Mouse (Mus musculus): ENCODE data around the gene Tubb2b.

Gene Tubb2b

DNA sequence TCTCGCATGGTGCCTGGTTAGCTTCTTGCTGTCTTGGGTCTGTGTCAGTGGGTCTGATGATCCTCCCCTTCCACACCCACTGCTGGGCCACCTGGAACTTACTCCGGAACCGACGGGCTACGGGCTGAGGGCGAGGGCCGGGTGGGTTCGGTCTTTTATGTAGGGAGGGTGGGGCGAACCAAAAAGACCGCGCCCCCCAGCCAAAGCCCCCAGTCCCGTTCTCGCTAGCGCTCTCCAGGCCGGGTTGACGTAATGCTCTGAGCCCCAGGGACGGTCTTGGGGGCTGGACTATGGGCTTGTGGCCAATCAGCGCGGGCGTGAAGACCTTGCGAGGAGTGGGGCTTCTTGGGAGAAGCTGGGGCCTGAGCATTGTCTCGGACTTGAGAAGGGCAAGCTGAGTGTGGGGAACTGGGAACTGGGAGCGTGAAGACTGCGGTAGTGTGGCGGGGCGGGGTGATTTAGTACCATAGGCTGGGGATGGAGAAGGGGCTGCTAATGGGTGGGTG lies at the start of gene Tubb2b:
Tubb2b (minus strand) TSS at position 241 of the 506 bp plus-strand sequence.
- DNase-seq (ENCODE audit: low read depth, low spot score) = peak; percentile 33

DNA sequence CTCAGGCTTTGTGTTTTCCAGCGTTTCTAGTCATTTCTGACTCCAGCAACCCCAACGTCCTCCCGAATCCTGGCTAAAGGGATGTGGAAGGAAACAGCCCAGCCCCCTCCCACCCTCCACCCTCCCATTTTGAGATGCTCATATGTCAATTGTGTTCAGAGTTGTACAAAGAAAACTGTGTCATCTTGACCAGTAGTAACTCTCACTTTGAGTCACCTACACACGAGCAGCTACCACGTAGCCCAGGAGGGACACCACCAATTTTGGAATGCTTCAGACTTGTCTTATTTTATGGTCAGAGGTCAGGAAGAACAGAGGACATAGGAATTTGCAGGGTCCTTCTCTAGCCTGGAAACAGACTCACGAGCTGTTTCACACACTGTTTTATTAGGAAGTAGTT lies 43.8 kb upstream of the Tubb2b start:
- no peak for DNase-seq (ENCODE audit: low read depth, low spot score)

DNA sequence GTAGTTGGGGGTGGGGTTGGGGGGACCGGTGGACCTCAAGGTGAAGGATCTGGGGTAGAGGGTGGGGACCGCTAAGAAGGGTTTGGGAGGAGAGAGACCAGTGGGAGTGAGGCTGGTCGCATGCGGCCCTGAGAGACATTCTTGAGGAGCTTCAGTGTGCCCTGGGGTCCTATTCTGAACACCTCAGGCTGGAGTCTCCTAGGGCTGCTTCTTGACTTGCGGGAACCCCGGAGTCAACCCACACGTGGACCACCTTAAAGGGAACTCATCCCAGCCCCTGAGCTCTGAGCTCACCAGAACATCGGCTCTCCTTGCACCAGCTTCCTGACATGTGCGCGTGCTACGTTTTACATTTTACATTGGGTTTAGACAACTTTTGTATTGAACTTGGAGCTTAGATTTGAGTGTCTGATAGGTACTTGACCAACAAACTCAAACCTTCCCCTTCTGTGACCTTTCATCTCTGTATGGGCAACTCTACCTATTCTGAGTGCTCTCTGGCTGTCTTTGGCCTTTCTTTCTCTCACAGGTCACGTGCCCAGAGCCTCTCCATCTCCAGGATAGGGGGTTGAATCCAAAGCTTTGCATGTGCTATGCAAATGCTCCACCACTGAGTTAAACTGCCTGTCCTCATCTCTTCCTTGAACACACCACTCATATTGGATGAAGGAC lies 33.2 kb upstream of the Tubb2b start:
- peak; percentile 32 for DNase-seq (ENCODE audit: low read depth, low spot score)

DNA sequence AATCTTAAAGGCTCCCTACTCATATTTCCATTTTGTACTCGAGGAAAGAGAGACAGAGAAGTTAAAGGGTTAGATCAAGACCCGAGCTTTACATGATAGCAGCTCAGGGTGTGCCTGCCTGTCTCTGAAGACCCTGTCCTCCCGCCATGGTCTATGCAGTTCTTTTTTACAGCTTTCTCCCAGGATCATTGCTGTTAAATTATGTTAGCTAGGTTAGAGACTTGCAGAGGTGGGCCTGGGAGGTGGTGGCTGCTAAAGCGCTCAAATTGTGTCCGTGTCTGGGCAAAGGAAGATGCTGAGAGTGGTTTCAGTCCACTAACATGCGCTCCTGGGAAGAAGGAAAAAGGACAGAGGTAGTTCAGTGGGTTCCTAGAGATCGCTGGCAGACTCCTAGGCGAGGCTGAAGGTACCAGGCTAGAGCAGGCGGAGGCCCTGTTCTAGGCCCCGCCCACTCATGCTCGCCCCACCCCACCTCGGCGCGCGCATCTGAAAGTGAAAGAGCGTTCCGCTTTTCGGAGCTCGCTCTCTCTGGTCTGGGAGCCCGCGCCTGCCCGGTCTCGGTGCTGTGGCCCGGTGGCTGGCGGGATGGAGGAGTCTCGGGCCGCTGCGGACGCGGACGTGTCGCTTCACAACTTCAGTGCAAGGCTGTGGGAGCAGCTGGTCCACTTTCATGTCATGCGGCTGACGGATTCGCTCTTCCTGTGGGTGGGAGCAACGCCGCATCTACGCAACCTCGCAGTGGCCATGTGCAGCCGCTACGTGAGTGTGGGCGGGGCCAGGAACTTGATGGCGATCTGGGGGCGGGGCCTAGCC lies 32.4 kb upstream of the Tubb2b start, which contains the start of gene Psmg4:
Psmg4 (plus strand) TSS at position 474 of the 813 bp plus-strand sequence.
- DNase-seq (ENCODE audit: low read depth, low spot score) = peak; percentile 90

DNA sequence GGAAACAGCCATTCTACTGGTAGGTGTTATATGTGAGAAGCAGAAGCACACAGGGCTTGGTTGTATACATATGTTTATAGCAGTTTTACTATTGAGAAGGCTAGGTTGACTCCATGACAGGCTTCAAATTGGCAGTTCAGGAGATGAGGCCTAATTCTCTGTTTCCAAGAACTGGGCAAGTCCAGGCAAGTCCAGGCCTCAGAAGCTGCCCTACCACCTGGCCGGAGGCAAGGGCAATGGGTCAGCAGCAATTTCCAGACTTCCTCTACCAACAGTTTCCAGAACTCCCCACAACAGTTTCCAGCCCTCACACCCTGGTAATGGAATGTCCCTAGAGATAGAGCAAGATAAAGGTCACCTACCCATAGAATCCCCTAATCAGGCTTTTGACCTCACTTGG lies 29.7 kb upstream of the Tubb2b start:
- DNase-seq (ENCODE audit: low read depth, low spot score) = no peak

DNA sequence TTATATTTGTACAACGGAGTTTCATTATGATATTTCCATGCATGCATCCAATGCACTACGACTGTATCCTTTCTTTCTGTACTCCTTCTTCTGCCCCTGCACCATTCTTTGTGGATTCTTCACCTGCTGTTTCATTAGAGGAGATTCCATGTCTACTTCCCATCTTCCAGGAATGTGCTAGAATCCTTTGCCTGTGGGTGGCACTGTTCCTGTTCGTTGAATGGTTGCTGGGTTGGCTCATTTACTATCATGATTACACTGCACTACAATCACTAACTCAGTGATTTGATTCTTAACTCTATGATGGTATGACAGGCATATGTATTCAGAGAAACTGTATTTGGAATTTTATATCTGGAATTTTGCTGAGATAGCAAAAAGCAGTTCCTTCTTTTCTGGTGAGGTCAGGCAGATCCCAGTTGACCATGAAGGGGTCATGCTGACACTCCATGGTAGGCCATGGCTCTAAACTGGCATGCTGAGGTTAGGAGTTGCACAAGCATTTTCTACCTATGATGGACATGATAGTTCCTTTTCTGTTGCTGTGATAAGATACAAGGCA lies 27.4 kb upstream of the Tubb2b start:
- no peak for DNase-seq (ENCODE audit: low read depth, low spot score)

DNA sequence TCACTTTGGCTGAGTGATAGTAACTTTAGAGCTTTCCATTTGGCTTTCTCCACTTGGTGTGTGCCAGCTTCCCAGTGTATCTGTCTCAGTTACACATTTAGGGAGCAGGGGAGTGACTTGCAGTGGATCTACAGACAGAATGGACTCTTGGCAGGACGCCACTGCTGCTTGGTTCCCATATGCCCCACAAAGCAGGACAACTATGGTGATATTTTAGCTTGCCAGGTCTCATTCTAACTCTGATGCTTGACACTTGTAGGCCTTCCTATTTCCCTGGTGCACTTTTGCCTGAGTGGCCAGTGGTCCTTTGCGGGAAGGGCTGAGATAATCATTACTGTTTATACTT lies 26.5 kb upstream of the Tubb2b start:
- no peak for DNase-seq (ENCODE audit: low read depth, low spot score)

DNA sequence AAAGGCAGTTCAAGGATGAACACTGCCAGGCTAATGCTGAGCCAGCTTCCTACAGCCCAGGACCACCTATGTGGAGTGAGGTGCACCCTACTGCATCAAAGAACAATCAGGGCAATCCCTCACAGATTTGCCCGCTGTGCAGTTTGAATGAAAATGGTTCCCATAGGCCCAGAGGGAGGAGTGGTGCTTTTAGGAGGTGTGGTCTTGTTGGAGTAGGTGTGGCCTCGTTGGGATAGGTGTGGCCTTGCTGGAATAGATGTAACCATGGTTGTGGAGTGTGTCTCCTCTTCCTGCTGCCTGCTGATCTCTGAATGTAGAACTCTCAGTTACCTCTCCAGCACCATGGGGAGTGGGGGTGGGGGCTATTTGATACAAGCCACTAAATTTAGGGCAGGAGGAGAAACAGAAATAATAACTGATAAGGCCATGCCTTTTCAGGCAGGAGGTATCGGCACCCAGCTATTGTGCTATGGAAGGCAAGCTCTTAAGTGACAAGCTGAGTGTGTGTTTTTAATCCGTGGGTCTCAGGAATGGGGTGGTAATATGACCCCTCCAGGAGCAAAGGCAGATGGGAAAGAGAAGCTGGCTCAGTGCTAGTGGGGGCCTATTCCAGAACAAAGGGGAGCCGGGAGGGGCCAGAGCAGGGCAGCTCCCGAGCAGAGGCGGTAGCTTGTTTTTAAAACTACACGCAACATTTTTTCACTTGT lies 26.0 kb upstream of the Tubb2b start:
- DNase-seq (ENCODE audit: low read depth, low spot score) = peak; percentile 46

DNA sequence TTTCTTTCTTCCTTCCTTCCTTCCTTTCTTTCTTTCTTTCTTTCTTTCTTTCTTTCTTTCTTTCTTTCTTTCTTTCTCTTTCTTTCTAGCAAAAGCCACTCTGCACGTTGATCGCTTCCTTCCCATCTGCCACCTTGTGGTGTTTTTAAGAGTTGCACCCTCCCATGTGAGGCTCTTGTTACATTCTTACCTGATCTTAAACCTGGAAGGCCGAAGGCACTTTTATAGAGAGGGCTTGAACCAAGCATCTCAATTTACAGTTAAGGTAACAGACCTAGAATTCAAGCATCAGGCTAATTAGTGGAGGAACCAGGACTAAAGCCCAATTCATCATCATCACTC lies 24.6 kb upstream of the Tubb2b start:
- DNase-seq (ENCODE audit: low read depth, low spot score) = peak; percentile 88

DNA sequence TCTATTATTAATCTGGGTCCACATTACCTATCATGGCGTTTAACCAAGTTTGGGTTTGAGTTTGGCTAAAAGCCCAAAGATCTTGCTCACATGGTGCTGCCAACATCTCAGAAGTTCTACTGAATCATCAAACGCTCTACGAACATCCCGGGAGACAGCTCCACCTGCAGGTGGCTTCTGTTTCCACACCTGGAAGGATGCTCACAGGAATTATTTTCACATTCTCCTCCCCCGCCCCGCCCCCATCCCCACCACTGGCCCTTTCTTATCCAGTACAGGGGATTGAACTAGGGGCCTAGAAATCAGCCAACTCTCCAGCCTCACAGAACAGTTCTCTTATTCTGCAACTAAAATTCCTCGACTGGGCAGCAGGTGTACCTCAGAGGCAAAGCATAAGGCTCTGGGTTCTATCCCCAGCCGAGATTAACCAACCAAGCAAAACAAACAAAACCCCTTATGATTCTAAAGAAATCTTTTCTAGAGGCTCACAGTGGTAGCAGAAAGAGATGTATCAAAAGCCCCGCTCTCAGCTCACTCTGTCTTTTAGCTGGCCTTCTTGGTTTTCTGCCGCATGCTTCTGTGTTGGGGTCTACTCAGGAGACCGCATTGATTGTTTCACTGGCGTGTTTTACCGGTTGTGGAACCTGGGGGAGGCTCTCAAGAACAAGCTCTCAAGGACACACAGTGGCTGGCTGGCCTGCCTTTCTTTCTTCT lies 24.1 kb upstream of the Tubb2b start:
- peak; percentile 89 for DNase-seq (ENCODE audit: low read depth, low spot score)

DNA sequence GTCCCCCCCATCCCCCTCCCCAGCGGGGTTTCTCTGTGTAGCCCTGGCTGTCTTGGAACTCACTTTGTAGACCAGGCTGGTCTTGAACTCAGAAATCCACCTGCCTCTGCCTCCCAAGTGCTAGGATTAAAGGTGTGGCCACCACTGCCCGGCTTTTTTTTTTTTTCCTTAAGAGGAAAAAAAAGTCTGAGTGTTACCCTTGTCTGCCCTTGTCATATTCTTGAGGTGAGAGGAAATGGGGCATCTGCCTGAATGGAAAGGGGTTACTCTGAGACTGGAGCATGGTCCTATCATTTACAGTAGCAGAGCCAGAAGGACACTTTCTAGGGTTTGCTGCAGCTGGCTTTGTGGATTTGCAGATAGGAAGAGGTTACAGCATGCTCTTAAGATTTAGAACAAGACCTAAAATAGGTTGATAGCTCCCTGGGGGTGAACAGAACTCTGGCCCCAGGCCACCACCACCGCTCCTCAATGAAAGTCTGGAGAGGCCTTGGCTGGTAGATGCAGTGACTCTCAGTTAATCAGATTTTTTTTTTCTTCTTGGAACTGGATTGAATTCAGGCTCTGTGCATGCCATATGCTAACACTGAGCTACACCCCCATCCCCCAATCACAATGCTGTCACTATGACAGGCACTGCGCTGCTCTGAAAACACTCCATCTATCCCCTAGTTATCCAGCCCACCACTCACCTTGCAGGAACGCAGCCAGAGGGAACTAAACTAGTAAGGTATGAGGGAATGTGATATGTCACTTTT lies 23.2 kb upstream of the Tubb2b start:
- DNase-seq (ENCODE audit: low read depth, low spot score) = peak; percentile 30

DNA sequence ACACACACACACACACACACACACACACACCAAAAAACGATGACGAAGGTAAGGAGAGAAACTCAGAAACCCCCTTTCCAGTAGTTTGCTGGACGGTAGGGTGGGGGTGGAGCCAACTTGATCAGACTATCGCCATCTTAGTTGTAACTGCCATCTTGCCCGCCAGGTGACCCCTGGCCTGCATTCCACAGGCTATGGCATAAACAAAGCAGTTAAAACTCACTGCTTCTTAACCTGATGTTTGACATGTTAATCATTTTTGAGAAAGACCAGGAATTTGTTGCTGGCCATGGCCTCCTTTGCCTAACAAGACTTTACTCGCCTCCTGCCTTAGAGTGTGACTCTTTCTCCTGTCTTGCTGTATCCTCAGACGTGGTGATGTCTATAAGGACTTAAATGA lies 22.4 kb upstream of the Tubb2b start:
- DNase-seq (ENCODE audit: low read depth, low spot score) = no peak

DNA sequence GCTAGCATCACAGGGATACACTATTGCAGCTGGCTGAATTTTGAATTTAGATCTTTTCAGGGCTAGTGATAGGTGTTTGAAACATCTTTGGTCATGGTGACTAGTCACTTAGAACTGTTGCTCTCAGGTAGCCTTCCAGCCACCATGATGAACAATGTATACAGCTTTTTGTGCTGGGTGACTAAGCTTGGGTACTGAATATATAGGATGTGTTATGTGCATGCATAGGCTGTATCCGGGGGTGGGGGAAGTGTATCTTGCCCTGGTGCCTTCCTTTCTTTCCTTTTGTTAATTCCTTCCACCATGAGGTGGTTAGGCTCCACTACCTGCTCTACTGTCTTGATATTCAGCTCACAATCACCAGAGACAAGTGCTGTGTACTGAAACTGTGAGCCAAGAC lies 21.2 kb upstream of the Tubb2b start:
- no peak for DNase-seq (ENCODE audit: low read depth, low spot score)

DNA sequence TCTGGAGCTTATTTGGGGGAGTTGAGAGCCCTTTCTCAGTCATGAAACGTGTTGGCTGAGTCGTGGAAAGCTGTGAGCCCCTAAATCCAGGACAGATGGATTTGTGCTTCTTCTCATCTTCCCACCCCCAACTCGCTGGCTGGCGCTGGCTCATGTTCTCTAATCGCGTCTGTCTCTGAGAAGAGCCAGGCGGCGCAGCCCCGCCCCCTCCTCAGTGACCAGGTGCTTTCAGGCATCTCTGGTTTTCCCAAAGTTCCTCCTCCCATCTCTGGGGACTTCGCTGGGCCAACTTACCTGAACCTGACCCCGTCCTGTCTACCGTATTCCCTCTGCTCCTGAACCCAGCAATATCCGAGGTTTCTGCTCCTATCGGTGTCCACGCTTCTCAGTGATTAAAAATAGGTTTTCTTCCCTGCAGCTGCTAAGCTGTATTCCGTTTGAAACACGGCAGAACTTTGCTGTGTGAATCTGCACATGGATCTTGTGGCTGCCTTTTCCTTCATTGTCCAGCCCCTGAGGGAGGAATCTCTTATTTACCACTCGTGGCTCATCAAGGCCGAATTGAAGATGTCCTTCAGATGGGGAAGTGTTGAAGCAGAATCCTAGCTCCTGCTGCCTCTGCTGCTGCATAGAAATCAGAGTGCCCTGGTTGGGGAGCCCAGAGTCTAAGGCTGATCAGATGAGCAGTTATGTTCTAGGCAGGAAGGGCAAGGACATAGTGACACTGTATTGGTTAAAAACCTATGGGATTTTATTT lies 20.2 kb upstream of the Tubb2b start:
- no peak for DNase-seq (ENCODE audit: low read depth, low spot score)

DNA sequence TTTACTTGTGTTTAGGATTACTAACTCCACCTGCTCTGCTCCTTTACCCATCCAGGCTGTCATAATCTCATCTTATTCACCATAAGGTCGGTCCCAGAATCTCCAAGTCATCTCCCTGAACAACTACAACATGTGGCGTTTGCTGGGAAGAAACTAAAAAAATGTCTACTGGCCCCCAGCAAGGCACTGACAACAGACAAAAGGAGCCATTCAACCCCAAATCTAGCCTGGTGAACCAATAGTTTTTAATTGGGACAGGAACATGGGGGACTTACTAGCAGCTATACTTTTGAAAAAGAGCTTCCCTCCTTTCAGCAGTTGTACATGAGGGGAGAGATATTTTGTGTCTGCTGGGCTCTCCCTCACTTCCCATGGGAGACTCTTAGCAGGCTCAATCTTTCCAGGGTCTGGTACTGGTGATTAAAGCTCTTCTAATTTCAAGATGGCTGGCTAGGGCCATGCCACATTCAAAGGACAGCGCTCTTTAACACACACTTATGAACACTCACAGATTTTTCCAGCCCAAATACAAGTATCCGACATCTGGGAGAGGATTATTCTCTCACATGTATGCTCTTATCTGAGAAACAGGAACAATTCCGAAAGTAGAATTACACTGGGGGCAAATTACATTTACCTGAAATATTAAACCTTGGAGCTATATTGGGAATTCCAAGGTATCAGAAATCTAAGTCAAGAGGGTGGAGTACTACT lies 19.4 kb upstream of the Tubb2b start:
- no peak for DNase-seq (ENCODE audit: low read depth, low spot score)

DNA sequence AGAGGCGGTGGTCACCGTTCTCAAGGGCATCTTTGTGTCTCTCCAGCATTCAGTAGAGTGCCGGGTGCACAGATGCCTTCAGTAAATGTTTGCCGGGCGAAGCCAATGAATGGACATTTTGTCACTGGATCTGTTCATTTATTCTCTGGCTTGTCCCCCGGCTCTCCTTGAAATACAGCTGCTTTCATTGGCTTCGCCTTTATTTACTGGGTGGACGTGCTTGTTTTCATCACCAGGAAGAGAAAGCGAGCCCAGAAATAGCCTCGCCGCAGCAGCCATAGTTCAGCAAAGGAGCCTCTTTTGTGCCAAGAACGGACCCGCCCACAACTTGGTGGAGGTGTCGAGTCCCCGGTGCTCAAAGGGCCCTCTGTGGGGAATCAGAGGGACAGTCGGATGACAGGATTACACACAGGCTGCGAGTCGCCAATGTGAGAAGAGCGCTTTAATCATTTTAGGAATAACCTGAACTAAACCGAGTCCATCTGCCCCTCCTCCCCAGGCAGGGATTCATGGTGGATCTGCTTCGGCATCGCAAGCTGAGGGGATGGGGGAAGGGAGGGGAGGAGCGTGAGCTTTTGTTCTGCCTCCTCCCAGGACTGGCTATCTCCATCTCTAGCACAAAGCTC lies 18.6 kb upstream of the Tubb2b start:
- no peak for DNase-seq (ENCODE audit: low read depth, low spot score)

DNA sequence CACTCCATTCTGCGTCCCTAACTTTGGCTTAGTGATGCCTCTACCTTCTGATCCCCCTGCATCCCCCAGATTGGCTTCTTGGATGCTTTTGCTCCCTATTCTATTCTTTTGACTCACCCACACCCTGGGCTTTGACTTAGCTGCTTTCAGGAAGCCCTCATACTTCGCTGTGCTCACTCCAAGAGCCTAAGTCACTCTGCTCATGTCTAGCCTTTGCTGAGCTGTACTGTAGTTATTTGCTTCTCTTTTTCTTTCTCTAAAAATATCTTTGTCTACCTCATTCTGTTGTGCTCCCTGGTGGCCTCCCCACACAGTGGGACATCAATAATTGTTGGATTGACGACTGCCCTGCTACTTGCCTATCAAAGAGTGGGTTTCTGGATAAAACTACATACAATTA lies 17.9 kb upstream of the Tubb2b start:
- DNase-seq (ENCODE audit: low read depth, low spot score) = no peak

DNA sequence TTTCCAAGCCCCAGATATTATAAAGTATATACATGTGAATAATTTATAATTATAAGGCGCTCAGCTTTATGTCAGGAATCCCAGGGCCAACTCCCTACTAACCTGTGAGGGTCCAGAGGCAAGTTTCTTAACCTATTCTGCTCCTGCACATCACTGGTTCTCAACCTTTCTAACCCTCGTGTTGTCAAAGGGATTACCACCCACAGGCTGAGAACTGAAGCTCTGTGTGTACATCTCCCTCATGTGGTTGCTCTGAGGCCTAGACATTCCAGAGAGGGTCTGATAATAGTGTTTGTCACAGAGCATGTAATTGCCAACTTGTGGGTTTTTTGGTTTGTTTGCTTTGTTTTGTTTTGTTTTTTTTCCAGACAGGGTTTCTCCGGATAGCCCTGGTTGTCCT lies 16.6 kb upstream of the Tubb2b start:
- DNase-seq (ENCODE audit: low read depth, low spot score) = peak; percentile 50

DNA sequence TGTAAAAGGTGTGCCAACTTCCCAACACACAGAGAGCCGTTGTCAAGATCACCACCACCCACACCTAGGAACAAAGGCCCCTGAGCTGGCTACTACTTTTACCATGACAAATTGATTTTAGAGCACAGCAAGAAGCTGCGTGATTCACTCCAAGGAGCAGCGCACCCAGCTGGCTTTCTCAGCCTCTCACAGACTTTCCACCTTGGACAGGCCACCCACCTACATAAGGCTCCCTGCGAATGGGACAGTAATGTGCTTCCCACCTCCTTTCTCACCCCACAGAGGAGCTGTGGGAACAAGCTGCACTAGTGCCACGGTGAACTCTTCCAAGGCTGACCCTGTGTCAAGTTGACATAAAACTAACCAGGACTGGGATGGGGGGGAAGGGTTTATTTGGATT lies 13.1 kb upstream of the Tubb2b start:
- no peak for DNase-seq (ENCODE audit: low read depth, low spot score)
